Mouse (Mus musculus) spleen, adult 12 weeks (tissue): ENCODE measurements around the gene Tpk1.

ENCODE experiments used
- DNase-seq: peaks from one replicate; pipeline ENCODE4 v3.0.0; 2022; ENCODE audit warnings: low spot score

Tpk1 gene

GRCm38 (mm10) chr6:43665677-43666546 lies at the start of gene Tpk1:
TSS of gene Tpk1 (minus strand) at chr6:43666278.
- peak; percentile 87 for DNase-seq

DNA sequence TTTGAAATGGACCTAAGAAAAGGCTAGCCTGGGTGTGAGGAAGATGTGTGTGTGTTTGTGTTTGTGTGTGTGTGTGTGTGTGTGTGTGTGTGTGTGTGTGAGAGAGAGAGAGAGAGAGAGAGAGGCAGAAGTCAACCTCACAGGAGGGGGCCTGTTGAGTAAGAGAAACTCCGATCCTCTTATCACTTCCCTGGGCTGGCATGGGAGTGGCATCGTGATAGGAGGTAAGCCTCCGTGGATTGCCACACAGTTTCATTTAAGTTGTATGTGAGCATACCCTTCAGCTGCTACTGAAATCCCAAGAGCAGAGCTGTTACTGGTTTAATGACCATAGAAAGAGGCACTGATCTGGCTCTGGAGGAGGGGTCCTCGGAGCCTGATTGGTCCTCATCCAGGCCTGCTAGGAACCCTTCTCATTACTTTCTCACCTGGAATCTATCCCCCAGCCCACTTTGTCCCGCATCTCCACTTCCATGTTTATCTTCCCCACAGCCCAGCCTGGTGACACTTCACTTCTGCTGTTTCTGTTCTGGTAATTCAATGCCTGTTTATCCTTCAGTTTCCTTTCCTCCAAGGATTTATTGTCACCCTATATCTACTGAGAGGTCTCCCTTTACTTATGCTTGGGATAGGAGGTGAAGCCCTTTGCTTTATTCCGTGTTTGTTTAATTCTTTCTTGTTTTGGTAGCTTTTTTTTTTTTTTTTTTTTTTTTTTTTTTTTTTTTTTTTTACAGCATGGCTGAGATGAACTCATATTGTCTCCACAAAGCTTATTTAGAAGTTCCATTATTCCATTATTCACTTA lies 36.9 kb upstream of the Tpk1 start:
- DNase-seq: no peak

- no peak for DNase-seq
Measured at GRCm38 (mm10) chr6:43691863-43692262, 25.8 kb upstream of the Tpk1 start.

GRCm38 (mm10) chr6:43685985-43686384 lies 19.9 kb upstream of the Tpk1 start:
- no peak for DNase-seq

DNA sequence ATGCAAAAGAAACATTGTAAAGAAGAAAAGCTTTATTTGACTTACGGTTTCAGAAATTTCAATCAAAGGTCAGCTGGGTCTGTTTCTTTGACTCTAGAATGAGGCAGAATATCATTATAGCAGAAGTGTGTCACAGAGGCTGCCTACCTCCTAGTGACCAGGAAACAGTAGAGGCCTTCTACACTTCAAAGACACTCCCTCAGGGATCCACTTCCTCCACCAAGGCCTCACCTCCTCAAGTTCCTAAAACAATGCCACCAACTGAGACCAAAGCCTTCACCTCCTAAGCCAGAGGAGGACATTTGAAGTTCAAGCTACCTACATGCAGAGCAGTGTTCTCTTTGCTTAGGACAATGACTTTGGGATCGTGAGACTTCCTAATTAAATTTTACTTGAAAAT lies 16.5 kb upstream of the Tpk1 start:
- DNase-seq: no peak

DNA sequence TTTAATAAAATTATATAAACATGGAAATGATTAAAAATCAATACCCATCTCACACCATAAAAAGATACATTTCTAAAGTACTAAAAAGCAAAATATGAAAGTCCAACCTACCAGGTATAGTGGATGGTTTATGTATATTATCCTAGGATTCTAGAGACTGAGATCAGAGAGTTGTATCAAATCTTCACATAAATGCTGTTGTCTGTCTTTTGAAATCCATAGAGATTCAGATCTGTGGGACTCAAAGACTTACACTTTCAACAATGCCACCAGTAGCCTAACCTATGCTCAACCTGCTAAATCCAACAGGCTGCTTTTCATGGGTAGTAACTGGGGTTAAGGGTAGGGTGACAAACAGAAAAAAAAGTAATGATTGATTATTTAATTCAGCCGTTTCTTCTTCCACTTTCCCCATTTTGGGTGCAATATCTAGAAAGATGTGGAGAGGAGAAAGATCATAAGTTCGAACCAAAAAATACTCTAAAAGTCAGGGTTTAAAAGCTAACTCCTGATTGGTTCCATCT lies 12.7 kb upstream of the Tpk1 start:
- no peak for DNase-seq

DNA sequence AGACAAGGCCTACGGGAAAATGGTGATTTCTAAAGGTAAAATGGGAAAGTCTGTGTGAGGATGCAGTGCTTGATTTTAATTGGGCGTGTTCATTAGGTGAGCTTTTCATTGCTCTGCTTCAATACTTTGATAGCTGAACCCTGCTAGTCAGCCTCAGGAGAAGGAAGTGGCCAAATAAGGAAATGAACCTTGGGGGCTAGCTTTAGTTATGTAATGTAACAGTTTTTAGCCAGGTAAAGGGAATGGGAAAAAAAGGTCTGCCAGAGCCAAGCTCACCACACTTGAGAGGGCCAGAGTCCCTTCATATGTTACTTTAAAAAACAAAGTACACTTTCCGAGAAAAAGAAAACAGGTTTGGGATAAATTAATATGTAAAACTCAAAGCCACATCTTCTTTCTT lies 11.5 kb upstream of the Tpk1 start:
- no peak for DNase-seq

DNA sequence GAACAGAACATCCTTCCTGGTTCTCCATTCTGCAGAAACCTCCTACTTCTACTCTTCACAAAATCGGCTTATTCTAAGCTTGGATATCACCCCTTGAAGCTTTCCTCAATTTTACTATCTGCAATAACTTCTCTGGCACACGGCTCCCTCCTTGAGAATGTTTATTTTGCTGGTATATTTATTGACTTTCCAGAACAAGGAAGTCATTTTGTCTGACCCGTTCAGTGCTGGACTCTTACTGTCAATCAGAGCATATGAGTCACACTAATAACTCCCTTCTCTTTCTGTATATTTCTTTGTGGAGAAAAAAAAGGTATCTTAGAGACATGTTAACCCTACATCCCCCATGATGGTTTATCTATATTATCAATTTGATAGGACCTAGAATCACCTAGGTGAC lies 10.1 kb upstream of the Tpk1 start:
- no peak for DNase-seq

GRCm38 (mm10) chr6:43674986-43675760 lies 9.1 kb upstream of the Tpk1 start:
- no peak for DNase-seq

GRCm38 (mm10) chr6:43670939-43671338 lies 4.9 kb upstream of the Tpk1 start:
- DNase-seq: no peak

GRCm38 (mm10) chr6:43667681-43668080 lies 1.6 kb upstream of the Tpk1 start:
- no peak for DNase-seq

DNA sequence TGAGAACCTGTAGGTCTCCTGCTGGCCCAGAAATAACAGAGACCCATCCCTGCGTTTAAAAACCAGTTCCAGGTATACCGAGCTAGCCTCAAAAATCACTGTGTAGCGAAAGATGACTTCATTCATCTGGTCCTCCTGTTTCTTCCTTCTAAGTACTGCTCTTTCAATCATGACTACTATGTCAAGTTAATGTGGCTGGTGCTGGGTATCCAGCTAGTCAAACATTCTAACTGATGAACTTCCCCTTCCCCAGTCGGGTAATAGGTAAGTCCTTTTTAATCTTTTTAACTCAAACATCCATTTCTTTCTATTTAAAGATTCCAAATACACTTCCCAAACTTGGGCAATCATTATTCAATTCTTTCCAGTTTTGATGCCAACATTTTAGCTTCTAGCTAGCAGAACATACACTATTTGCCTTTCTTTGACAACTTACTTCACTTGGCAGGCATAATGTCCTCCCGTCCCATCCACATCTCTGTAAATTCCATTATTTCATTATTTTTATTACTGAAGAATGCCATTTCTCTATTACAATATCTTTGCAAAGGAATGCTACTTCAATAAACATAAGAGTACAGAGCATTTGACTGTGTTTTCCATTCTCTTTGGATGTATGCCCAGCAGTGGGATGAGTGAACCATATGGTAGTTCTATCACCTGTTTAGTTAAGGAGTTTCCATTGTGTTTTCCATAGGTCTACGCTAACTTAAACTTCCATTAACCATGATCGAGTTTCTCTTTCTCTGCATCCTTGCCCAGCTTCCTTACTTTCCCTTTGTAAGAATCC lies 728 bp upstream of the Tpk1 start:
- DNase-seq: no peak

GRCm38 (mm10) chr6:43661822-43662221 lies 4.3 kb downstream of the Tpk1 start:
- DNase-seq: no peak

DNA sequence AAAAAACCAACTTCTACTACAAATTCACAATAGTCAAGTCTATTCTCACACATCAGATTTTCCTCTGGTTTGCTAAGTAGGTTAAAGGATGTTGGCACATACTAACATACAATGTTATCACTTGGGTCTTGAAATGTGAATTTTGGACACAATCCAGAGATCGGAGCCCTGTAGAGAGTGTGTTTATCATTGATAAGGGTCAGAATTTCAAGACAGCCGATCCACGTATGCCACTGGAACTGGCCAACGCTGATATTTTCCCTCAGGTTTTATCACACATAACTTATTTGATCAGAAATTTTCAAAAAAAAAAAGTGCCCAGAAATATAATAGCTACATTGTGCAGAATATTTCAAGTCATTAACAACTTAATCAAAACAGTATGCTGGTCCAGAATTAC lies 7.8 kb downstream of the Tpk1 start:
- no peak for DNase-seq

DNA sequence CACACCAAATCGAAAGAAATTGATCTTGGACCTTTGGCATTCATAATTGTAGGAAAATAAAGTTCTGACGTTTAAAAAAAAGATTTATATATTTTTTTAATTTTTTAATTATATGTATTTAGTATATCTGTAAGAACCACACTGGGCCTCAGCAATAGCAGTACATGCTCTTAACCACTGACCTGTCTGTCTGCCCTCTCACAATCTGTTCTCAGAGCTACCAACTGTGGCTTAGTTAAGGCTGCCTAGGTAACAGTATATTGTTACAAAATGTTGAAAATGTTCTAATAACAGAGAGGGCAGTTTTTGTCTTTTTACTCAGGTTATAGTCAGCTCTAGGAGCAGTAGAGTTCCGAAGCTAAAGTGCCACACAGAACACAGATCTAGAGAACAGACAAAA lies 8.2 kb downstream of the Tpk1 start:
- no peak for DNase-seq

GRCm38 (mm10) chr6:43654876-43655456 lies 11.1 kb downstream of the Tpk1 start:
- no peak for DNase-seq

DNA sequence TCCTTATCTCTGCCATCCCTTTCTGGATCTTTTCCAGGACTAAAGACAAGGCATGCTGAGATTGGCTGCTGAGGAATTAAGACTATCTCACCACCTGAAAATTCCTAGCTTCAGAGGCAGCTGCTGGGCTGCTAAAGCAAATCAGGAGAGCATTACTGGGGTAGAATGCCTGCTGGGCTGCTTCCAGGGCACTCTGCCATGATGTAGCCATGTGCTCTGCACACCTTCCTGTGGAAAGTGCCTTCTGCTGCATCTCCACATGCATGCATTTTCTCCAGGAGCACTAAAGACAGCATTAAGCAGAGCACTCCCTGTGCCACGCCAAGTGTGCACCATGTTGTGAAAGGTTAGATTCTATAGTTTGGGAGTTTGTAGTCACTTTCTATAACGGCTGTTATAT lies 16.6 kb downstream of the Tpk1 start:
- DNase-seq: no peak

DNA sequence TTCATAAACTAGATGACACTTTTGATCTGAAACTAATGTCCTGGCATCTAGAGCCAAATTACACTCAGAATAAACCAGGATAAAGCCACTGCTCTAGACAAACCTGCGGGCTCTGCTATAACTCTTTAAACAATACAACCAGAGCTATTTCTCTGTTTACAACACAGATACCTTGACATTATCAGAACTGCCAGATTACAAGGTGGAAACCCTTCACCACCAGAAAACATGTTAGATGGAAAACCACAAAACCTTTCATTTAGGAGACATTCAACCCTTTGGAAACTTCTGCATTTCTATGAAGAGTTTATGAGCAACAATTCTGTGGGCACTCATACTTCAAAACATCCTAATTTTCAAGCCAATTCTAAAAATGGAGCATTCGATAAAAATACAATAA lies 20.4 kb downstream of the Tpk1 start:
- DNase-seq: no peak

DNA sequence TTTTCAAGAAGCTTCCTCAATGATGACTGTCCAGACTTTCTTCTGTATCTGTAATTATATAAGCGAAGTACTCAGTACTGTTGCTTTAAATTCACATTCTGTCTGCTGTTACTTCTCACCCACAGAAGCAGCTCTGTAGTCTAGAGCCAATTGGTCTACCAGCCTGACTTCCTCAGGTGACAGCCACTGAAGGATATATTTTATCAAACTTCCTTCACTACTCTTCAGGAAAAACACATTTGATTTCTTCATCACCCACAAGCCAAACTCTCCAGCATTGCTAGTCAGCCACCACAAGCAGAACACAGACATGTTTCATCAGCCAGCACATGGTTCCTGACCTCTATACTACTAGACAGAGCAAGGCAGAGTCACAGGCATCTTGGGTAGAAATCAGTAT lies 21.0 kb downstream of the Tpk1 start:
- DNase-seq: no peak

- DNase-seq: no peak
Measured at GRCm38 (mm10) chr6:43643718-43644117, 22.4 kb downstream of the Tpk1 start.

GRCm38 (mm10) chr6:43642375-43642774 lies 23.7 kb downstream of the Tpk1 start:
- no peak for DNase-seq
